Mouse (Mus musculus) G1E-ER4 (cell line): ENCODE results near the gene Tspan2. TPM values are rescaled to one million over a fixed set of nuclear protein-coding genes. Genes with fewer than 3 reads are reported as not detected.

Experiments
- GATA1 ChIP-seq: IDR thresholded peaks from one replicate; pipeline ENCODE4 v1.8.0; 2012; ENCODE audit warnings: low read length, inconsistent platforms
- polyA plus RNA-seq: library from polyadenylated mRNA; stranded (reverse); fragments of >175 nt; gene quantifications from 2 replicates; pipeline ENCODE4 v1.2.3, GENCODE M21; 2012

The Tspan2 gene
- not detected in 2 replicates for polyA plus RNA-seq

DNA sequence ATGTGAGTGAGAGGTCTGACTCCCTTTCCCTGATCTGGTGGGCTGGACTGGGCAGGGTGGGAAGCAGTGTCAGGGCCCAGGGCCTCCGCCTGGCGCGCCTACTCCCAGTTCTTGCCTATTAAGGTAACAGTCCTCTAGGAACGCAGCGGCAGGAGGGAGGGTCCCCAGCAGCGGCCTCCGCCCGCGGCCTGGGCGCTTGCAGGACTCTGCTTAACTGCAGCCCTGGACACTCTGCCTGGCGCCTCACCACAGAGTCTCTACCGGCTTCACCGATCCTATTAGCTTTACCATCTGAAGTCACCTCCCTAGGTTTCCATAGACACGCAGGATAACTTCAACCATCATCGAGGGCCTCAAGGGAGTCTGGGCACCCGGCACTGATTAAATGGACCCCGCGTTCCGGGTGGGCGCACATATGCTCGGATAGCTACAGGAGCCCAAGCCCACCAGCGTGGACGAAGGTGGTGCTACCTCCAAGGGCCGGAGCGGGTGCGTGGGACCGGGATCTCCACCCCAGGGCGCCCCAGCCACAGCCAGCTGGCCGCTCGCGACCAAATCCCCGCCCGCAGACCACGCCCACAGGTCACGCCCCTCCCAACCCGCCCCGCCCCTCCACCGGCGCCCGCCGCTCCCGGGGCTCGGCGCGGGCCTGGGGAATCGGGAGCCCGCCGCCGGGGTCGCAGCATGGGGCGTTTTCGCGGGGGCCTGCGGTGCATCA, at the start of gene Tspan2:
Tspan2 (plus strand) TSS at position 217 of the 718 bp plus-strand sequence.
- TF ChIP-seq GATA1: no peak

DNA sequence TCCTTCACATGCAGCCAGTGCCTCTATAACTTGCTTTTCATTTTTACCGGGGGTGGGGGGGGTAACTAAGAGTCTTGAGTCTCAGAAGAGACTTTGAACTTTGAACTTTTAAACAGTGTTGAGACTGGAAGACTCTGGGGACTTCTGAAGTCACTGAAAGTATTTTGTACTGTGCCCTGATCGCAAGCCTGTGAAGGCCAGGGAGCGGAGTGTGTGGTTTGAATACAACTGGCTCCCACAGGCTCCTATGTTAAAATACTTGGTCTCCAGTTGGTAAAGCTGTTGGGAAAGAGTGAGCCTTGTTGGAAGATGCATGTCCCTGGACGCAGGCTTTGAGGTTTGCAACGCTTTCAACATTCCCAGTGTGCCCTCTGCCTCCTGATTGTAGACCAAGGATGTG, 47.5 kb upstream of the Tspan2 start:
- no peak for TF ChIP-seq GATA1

DNA sequence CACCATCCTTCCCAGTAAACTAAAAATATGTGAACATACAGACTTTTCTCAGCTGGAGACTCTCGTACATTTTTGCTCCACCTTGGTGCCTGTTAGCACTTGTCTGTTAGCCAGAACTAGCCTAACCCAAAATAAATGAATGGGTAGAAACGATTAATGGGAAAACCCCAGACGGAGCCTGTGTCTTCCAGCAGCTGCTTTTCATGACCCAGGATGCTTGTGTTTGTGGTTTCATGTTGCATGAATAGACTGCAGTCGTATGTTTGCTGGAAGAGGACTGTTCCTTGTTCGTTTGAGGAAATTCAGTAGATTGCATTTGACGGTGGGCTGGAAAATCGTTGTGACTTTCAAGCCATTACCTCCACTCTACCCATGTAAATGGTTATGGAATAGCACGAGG, 46.5 kb upstream of the Tspan2 start:
- no peak for TF ChIP-seq GATA1

DNA sequence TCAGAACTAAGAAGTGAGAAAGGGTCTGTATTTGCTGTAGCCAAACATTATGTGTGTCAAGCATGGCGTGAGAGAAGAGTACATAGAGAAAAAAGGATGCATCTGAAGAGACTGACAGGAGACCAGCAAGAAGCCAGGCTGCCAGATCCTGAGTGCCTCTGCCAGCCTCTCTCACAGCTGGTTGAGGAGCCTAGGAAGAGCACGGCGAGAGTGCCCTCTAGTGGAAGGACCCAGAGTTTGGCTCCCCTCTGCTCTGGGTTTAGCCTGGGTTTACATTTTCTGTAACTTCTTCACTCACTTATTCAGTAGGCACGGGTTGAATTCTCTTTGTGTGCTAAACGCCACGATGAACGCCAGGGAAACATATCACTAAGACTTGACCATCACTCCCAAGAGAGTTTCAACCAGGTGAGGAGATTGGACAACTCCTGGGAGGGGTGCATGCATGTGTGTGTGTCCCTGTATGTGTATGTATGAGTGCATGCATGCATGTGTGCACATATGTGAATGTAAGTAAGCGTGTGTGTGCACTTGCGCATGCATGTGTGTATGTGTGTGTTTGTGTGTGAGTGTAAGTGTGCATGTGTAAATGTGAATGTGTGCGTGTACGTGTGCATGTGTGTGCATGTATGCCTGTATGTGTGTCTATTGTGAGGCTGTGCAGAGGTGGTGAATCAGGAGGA, 42.4 kb upstream of the Tspan2 start:
- TF ChIP-seq GATA1: no peak

DNA sequence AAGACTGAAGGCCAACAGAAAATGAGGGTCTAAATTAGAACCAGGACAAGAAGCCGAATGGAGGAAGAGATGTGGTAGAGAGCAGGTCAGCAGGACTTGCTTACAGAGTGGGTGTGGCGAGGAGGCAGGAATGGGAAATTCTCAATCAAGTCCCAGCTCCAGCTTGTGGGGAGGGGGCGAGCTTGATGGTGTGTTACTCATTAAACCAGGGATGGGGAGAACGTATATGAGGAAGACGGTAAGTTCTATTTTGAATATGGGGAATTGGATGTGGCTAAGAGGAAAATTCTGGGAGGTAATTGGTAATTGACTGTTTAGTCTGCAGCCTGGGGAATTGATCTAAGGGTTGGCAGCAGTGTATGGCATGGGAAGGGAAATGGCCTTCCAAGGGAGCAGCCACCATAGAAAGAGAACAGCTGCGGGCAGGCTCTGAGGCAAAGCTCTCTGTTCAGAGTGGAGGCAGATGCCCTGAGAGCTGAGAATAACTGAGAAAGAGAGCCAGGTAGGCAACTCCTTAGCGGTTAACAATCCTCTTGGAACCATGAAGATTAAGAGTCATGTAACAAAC, 41.5 kb upstream of the Tspan2 start:
- TF ChIP-seq GATA1: no peak

DNA sequence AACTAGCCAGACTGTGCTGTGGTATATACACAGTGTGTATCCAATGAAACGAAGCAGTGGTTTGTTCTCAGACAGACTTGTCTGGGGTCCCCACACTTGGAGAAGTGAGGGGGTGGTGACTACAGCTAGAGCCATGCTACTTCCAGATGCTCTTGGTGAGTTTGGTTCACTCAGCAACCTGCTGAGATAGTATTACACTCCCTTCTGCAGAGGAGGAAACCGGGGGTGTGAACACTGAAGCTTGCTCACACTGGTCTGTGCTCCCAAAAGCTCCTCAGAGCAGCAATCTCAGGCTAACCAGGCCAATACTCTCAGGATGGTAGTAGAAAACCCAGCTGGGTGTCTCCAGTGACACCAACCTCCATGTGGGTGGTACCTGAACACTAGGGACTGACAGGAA, 36.2 kb upstream of the Tspan2 start:
- TF ChIP-seq GATA1: no peak

DNA sequence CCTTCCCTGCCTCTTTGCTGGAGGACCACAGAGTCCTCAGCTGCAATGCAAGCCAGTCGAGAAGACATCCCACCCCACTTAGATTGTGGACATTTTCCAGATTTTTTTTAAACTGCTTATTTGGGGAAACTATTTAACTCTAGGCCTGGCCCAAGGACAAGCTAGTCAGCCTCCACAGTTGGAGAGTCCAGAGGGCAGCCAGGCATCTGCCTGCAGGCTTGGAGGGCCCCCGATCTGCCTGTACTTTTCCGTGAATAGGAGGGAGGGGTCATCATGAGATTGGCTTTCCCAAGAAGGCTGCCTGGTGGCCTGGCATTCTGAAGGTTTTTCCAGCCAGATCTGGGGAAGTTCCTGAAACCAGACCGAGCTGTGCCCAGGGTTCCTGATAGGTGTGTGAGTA, 33.0 kb upstream of the Tspan2 start:
- no peak for TF ChIP-seq GATA1

DNA sequence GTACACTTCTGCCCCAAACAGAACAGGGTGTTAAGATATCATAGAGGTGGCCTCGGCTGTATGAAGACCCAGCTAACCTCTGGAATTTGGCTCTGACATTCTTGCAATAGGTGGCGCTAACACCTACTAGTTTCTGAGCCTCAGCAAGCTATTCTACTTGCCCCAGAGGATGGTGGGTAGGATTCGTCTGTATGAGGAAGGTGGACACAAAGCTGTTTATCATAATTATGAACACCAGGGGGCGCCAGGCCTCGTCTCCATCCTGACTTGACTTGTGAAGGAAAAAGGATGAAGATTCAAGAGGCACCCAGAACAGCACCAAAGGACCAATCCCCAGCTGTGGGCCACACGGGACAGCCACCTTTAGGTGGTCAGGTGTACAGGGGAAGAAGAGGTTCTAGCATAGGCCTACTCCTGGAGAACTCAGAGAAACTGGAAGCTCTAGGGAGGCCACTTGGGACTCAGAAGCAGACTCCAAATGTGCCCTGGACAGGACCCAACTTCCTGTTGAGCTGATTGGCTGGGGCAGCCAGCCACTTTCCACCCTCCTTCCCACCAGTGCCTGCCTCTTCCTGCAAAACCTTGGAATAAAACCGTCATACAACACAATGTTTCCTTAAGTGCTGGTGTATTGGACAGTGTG, 32.3 kb upstream of the Tspan2 start:
- no peak for TF ChIP-seq GATA1

DNA sequence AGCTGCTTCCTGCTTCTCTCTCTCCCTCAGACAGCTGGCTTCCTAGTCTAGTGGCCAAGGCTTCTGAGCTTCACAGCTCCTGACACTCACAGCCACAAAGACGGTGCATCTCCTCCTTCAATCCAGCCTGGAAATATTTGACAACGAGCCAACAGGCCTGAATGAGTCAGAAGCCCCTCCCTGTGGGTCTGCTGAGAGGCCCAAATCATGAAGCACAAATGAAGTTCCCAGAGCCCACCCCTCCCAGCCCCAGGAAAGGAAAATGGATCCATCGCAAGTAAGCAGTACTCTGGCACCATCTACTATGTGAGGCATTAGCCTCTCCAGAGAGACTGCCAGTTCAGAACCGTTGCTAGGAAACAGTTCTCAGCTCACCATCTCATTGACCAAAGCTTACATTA, 30.3 kb upstream of the Tspan2 start:
- TF ChIP-seq GATA1: no peak

DNA sequence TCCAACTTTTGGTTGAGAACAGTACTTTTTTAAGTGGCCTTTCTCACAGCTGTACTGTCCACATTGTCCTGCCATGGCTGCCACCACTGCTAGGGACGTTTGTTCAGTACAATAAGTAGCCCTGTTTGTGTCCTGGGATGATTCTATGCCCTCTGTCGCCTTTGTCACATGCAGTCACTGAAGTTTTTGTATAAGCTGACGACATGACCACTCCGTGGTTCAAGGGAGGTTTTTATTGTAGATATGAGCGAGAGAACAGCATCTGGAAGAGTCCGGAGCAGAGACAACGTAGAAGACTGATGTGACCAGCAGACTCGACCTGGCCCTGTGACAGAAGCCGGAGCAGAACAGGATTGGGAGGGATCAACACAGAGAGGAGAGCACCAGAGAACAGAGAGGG, 25.7 kb upstream of the Tspan2 start:
- no peak for TF ChIP-seq GATA1

DNA sequence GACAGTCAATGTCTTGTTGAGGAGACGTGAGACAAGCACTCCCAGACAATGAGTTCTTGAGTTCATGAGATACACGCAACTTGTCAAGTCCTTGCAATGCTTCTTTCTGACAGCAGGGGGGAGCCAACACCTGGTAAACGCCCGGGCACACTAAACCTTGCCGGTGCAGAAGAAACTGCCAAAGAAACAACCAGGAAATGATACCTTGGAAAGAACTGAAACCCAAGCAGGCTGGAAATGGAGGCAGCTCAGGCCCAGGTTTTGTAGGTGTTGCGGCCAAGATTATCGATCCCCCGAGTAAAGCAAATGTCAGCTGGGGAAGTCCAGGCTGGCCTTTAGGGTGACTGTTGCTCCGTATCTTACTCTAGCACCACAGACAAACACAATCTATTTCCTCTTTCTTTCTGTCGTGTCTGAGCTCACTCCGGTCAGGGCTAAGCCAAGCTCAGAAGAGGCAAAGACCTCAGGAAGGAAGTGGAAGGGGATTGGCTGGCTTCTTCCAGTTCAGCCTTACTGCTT, 19.2 kb upstream of the Tspan2 start:
- no peak for TF ChIP-seq GATA1

DNA sequence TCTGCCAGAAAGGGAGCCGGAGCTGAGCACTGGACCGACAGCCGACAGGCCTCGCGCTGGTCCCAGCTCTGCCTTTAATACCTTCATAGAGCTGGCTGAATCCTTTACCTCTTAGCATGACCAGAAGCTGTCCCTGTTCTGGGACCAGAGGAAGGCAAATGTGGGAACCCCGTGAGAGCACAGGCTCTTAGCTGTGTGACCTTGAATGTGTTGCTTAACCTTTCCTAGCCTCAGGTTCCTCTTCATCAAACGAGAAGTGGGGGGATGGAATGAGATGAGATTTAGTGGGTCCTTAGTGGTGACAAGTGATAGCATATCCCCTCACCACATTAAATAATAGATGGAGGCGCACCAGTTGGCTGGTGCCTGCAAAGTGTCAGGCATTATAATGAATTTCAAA, 18.5 kb upstream of the Tspan2 start:
- no peak for TF ChIP-seq GATA1

DNA sequence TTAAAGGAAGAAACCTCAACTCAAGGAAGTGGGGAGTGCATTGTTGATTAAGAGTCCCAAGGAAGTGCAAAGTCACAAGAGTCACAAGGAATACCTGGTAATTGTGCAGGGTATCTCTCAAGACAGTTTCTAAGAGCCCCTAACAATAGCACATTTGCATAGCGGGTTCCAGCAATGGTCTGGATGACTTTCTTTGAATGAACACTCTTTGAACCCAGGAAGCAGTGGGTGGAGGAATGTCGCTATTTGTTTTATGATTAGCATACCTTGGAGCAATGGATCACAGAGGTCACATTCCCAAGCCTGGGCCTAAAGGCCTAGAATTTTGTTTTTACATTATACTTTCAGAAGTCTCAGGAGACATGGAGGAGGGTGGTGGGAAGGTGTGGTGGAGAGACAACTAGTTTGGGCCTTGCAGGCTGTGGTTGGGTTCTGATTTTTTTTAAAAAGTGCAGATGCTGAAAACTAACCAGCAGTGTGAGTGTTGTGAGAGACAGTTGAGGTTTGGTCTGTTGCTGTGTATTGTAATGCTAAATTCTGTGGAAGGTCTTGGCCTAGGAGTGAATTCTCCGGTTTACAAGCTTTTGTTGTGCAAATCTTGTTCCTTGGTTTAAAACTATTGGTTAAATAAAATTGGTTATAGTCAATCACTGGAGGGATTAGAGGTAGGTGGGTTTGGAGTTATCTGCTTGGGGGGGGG, 16.6 kb upstream of the Tspan2 start:
- no peak for TF ChIP-seq GATA1

DNA sequence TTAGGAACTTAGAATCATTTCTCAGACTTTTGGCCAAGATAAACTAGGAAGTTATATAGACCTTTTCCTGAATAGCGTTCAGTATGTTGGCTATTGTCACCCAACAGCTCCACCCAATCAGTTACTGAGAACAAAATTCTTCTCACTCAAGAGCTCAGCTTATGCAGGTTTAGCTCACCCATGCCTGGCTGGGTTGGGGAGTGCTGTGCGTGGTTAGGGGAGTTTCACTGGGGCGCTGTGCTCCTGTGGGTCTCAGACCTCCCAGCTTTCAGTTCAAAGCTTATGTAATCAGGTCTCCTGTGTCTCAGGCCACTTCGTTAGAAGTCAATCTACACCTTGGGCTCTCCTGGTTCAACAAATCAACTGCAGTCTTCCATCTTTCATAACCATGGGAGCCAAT, 11.2 kb upstream of the Tspan2 start:
- TF ChIP-seq GATA1: no peak

DNA sequence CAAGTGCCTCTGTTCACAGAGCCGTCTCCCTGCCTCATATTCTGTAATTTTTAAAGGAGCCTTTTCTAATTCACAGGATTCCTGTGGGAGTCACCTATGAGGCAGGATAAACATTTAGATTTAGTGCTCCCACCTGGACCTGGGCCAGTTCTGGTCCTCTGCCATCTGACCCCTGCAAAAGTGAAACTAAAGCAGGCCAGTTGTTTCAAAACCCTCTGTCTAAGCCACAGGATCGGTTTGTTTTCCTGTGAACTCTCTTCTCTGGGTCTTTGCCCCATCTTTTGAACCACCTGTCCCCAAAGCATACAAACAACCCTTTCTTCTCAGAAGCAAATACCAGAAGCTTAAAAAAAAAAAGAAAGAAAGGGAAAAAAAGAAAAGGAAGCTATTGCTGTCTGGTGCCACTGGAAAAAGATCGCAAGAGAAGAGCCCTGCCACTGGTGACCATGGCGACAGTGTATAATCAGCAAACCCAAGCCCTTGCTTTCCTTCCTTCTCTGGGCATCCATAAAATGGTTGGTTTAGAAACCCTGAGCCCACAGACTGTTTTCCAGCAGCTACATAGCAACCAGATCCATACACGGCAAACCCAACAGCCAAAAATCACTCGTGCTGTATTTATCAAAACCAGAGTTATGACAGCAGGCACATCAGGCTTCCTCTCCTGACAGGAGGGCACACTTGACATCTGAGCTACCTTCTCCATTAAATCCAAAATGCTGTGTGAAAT, 10.3 kb upstream of the Tspan2 start:
- no peak for TF ChIP-seq GATA1
